Mouse (Mus musculus) G1E (cell line): ENCODE measurements around the gene Rcor1.

Experiments
- CTCF ChIP-seq: IDR thresholded peaks from 2 replicates; pipeline ENCODE4 v1.5.1; 2012; ENCODE audit warnings: low read depth, low read length, inconsistent platforms, mixed read lengths
- GATA1 ChIP-seq: IDR thresholded peaks from 2 replicates; pipeline ENCODE4 v1.6.1; 2012; ENCODE audit warnings: borderline replicate concordance, low read length, inconsistent platforms, mixed read lengths
- TAL1 ChIP-seq: conservative IDR thresholded peaks from 2 replicates; pipeline ENCODE4 v1.6.1; 2012; ENCODE audit warnings: low read depth, low read length, inconsistent platforms, mixed read lengths

- TF ChIP-seq CTCF (no peak), TAL1 (no peak), GATA1 (no peak)
These were observed 125.2 kb downstream of the Rcor1 start for GRCm38 (mm10) chr12:111164310-111164751.
